Mouse (Mus musculus): ENCODE data around the gene Ifna6. TPM values are rescaled to one million over a fixed set of nuclear protein-coding genes. Genes with fewer than 3 reads are reported as not detected.
A peak's percentile ranks its signal among the peaks of the same experiment; 100 is the strongest.

Gene Ifna6
- total and polyA plus RNA-seq, 2 experiments from 2014 or later = not detected

DNA sequence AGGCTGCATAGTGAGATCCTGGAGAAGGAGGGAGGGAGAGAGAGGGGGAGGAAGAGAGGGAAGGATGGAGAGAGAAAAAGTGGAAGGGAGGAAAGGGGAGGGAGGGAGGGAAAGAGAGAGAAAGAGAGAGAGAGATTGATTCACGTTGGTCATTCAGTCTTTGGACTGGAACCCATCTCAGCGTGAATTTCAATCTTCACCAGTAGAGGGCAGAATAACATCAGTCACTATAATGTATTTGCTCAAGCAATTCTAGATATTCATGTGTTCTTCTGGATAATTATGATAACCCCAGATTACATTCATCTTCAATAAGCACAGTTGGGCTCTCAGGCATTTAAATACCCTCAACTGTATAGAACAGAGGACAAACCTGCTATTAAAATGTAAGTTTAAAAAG lies 45.5 kb downstream of the Ifna6 start:
- H3K4me2 ChIP-seq (ENCODE audit: low read depth, low read length, poor library complexity, severe bottlenecking) = no peak overlapping the region
- no peak overlapping the region for H3K9ac ChIP-seq (replicated peaks; ENCODE audit: low read length, poor library complexity, severe bottlenecking)
- no peaks in the 10 kb centered on the region for H3K36me3 ChIP-seq (ENCODE audit: insufficient read depth, low read length)
- ATAC-seq (ENCODE audit: low FRiP score) = no peak
- peak; percentile 84 for TF ChIP-seq CTCF (IDR thresholded peaks at IDR 0.05)
- DNase-seq (ENCODE audit: low spot score) = peak; percentile 72
- no peak overlapping the region for H3K27ac ChIP-seq (ENCODE audit: low read depth, low read length)
- no peak overlapping the region for H3K4me3 ChIP-seq (ENCODE audit: low read depth, low read length)
- WGBS = 0% methylated on average over 2 of the region's 2 CpGs
- no peaks in the 10 kb centered on the region for H3K27me3 ChIP-seq (ENCODE audit: insufficient read depth, low read length)
- no peaks in the 10 kb centered on the region for H3K4me1 ChIP-seq (ENCODE audit: insufficient read depth, low read length)
- H3K9me3 ChIP-seq (ENCODE audit: low read length) = no peaks in the 10 kb centered on the region

DNA sequence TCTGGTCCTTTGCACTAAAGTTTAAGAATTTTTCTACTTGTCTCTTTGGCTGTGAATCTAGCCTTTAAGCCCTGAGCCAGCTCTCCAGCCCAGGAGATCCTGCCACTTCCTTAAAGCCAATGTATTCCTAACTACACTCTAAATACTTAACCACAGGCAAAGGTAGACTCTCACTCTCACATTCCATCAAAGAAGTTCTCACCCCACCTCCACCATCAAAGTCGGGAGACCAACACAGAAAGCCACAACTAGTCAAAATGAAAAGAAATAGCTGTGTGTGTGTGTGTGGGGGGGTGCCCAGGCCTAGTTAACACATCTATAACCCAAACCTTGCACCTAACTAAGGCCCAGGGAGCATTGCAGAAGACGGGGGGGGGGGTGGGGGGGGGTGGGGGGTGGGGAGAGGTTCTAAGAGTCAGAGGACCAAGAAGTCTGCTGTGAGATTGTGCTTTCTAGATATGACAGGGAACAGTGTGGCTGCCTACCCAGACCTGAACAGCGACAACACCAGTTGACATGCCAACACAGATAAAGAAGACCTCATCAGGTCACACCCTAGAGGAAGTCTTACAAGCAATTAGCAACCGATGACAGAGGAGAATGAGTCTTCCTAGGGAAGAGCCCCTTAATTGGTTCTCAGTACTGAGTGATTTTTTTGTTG lies 48.3 kb downstream of the Ifna6 start:
- no peak for DNase-seq (ENCODE audit: low spot score)
- no peak overlapping the region for H3K27ac ChIP-seq (ENCODE audit: low read depth, low read length)
- no peak overlapping the region for H3K4me2 ChIP-seq (ENCODE audit: low read depth, low read length, poor library complexity, severe bottlenecking)
- no peak overlapping the region for H3K4me3 ChIP-seq (ENCODE audit: low read depth, low read length)
- no peaks in the 10 kb centered on the region for H3K36me3 ChIP-seq (ENCODE audit: insufficient read depth, low read length)
- H3K27me3 ChIP-seq (ENCODE audit: insufficient read depth, low read length) = no peaks in the 10 kb centered on the region
- no peak overlapping the region for H3K9ac ChIP-seq (replicated peaks; ENCODE audit: low read length, poor library complexity, severe bottlenecking)
- ATAC-seq (ENCODE audit: low FRiP score) = no peak
- WGBS = 81% methylated on average over 3 of the region's 4 CpGs
- H3K9me3 ChIP-seq (ENCODE audit: low read length) = no peaks in the 10 kb centered on the region
- H3K4me1 ChIP-seq (ENCODE audit: insufficient read depth, low read length) = no peaks in the 10 kb centered on the region
- no peak for TF ChIP-seq CTCF (IDR thresholded peaks at IDR 0.05)

DNA sequence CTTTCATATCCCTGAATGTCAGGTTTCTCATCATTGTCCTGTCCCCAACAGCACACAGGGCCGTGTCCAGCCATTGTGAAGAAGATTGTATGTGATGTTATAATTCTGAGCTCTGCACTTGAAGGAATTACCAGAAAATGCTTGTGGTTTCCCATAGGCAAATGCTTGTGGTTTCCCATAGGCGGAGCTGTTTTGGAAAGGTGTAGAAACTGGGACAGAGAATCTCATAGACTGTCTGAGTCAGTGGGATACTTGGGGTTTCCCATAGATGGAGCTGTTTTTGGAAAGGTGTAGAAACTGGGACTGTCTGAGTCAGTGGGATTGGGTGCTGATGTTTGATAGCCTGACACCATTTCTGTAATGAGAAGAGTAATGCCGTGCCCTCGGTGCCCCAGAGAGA lies 49.3 kb downstream of the Ifna6 start:
- DNase-seq (ENCODE audit: low spot score) (no peak), ATAC-seq (ENCODE audit: low FRiP score) (no peak)
- no peak overlapping the region for H3K9ac ChIP-seq (replicated peaks; ENCODE audit: low read length, poor library complexity, severe bottlenecking)
- TF ChIP-seq CTCF (IDR thresholded peaks at IDR 0.05) = no peak
- no peak overlapping the region for H3K27ac ChIP-seq (ENCODE audit: low read depth, low read length)
- H3K4me3 ChIP-seq (ENCODE audit: low read depth, low read length) = no peak overlapping the region
- no peaks in the 10 kb centered on the region for H3K9me3 ChIP-seq (ENCODE audit: low read length)
- H3K27me3 ChIP-seq (ENCODE audit: insufficient read depth, low read length) = no peaks in the 10 kb centered on the region
- H3K4me1 ChIP-seq (ENCODE audit: insufficient read depth, low read length) = no peaks in the 10 kb centered on the region
- H3K36me3 ChIP-seq (ENCODE audit: insufficient read depth, low read length) = no peaks in the 10 kb centered on the region
- 74% methylated on average over 4 of the region's 4 CpGs for WGBS
- no peak overlapping the region for H3K4me2 ChIP-seq (ENCODE audit: low read depth, low read length, poor library complexity, severe bottlenecking)

Other genes starting within 250 kb of the Ifna6 start
- not detected in 2 replicates for gene Ifna9, start 235.0 kb upstream of the Ifna6 start, total RNA-seq (2014; rRNA removed)
- not detected in 2 replicates for gene Ifna9, start 235.0 kb upstream of the Ifna6 start, polyA plus RNA-seq (2015; fragmentation: Nextera tagmentation; extraction: Ambion mirVana)
- not detected in 2 replicates for gene Ifna12, start 224.0 kb upstream of the Ifna6 start, total RNA-seq (2014; rRNA removed)
- not detected in 2 replicates for gene Ifna12, start 224.0 kb upstream of the Ifna6 start, polyA plus RNA-seq (2015; fragmentation: Nextera tagmentation; extraction: Ambion mirVana)
- gene C87499, start 193.0 kb upstream of the Ifna6 start, total RNA-seq (2014; rRNA removed) = not detected in 2 replicates
- gene C87499, start 193.0 kb upstream of the Ifna6 start, polyA plus RNA-seq (2015; fragmentation: Nextera tagmentation; extraction: Ambion mirVana) = not detected in 2 replicates
- gene Ifna13, start 183.0 kb upstream of the Ifna6 start, total RNA-seq (2014; rRNA removed) = not detected in 2 replicates
- not detected in 2 replicates for gene Ifna13, start 183.0 kb upstream of the Ifna6 start, polyA plus RNA-seq (2015; fragmentation: Nextera tagmentation; extraction: Ambion mirVana)
- not detected in 2 replicates for gene Ifna16, start 150.5 kb upstream of the Ifna6 start, total RNA-seq (2014; rRNA removed)
- not detected in 2 replicates for gene Ifna16, start 150.5 kb upstream of the Ifna6 start, polyA plus RNA-seq (2015; fragmentation: Nextera tagmentation; extraction: Ambion mirVana)
- not detected in 2 replicates for gene Ifna2, start 143.5 kb upstream of the Ifna6 start, total RNA-seq (2014; rRNA removed)
- gene Ifna2, start 143.5 kb upstream of the Ifna6 start, polyA plus RNA-seq (2015; fragmentation: Nextera tagmentation; extraction: Ambion mirVana) = not detected in 2 replicates
- gene Ifnab, start 136.1 kb upstream of the Ifna6 start, total RNA-seq (2014; rRNA removed) = not detected in 2 replicates
- gene Ifnab, start 136.1 kb upstream of the Ifna6 start, polyA plus RNA-seq (2015; fragmentation: Nextera tagmentation; extraction: Ambion mirVana) = not detected in 2 replicates
- 0.71 TPM in 1 of 2 replicates, not detected in the other for gene Gm26566, start 105.6 kb upstream of the Ifna6 start, total RNA-seq (2014; rRNA removed)
- 0.49 and 1.3 TPM in 2 replicates for gene Gm26566, start 105.6 kb upstream of the Ifna6 start, polyA plus RNA-seq (2015; fragmentation: Nextera tagmentation; extraction: Ambion mirVana)
- 148 and 172 TPM in 2 replicates for gene Klhl9, start 105.0 kb upstream of the Ifna6 start, total RNA-seq (2014; rRNA removed)
- gene Klhl9, start 105.0 kb upstream of the Ifna6 start, polyA plus RNA-seq (2015; fragmentation: Nextera tagmentation; extraction: Ambion mirVana) = 77.6 and 82.5 TPM in 2 replicates
- gene Gm13271, start 72.5 kb upstream of the Ifna6 start, total RNA-seq (2014; rRNA removed) = not detected in 2 replicates
- gene Gm13271, start 72.5 kb upstream of the Ifna6 start, polyA plus RNA-seq (2015; fragmentation: Nextera tagmentation; extraction: Ambion mirVana) = not detected in 2 replicates
- gene Gm13283, start 67.3 kb upstream of the Ifna6 start, total RNA-seq (2014; rRNA removed) = not detected in 2 replicates
- gene Gm13283, start 67.3 kb upstream of the Ifna6 start, polyA plus RNA-seq (2015; fragmentation: Nextera tagmentation; extraction: Ambion mirVana) = not detected in 2 replicates
- not detected in 2 replicates for gene Gm13290, start 53.6 kb upstream of the Ifna6 start, total RNA-seq (2014; rRNA removed)
- gene Gm13290, start 53.6 kb upstream of the Ifna6 start, polyA plus RNA-seq (2015; fragmentation: Nextera tagmentation; extraction: Ambion mirVana) = not detected in 2 replicates
- gene Gm13289, start 50.5 kb upstream of the Ifna6 start, total RNA-seq (2014; rRNA removed) = not detected in 2 replicates
- gene Gm13289, start 50.5 kb upstream of the Ifna6 start, polyA plus RNA-seq (2015; fragmentation: Nextera tagmentation; extraction: Ambion mirVana) = not detected in 2 replicates
- not detected in 2 replicates for gene Gm13272, start 47.6 kb upstream of the Ifna6 start, total RNA-seq (2014; rRNA removed)
- not detected in 2 replicates for gene Gm13272, start 47.6 kb upstream of the Ifna6 start, polyA plus RNA-seq (2015; fragmentation: Nextera tagmentation; extraction: Ambion mirVana)
- gene Ifnz, start 45.3 kb upstream of the Ifna6 start, total RNA-seq (2014; rRNA removed) = not detected in 2 replicates
- not detected in 2 replicates for gene Ifnz, start 45.3 kb upstream of the Ifna6 start, polyA plus RNA-seq (2015; fragmentation: Nextera tagmentation; extraction: Ambion mirVana)
- not detected in 2 replicates for gene Gm13276, start 41.7 kb upstream of the Ifna6 start, total RNA-seq (2014; rRNA removed)
- gene Gm13276, start 41.7 kb upstream of the Ifna6 start, polyA plus RNA-seq (2015; fragmentation: Nextera tagmentation; extraction: Ambion mirVana) = not detected in 2 replicates
- not detected in 2 replicates for gene Gm13277, start 38.8 kb upstream of the Ifna6 start, total RNA-seq (2014; rRNA removed)
- not detected in 2 replicates for gene Gm13277, start 38.8 kb upstream of the Ifna6 start, polyA plus RNA-seq (2015; fragmentation: Nextera tagmentation; extraction: Ambion mirVana)
- not detected in 2 replicates for gene Gm13278, start 35.9 kb upstream of the Ifna6 start, total RNA-seq (2014; rRNA removed)
- not detected in 2 replicates for gene Gm13278, start 35.9 kb upstream of the Ifna6 start, polyA plus RNA-seq (2015; fragmentation: Nextera tagmentation; extraction: Ambion mirVana)
- not detected in 2 replicates for gene Gm13275, start 32.9 kb upstream of the Ifna6 start, total RNA-seq (2014; rRNA removed)
- not detected in 2 replicates for gene Gm13275, start 32.9 kb upstream of the Ifna6 start, polyA plus RNA-seq (2015; fragmentation: Nextera tagmentation; extraction: Ambion mirVana)
- gene Gm13279, start 30.0 kb upstream of the Ifna6 start, total RNA-seq (2014; rRNA removed) = not detected in 2 replicates
- not detected in 2 replicates for gene Gm13279, start 30.0 kb upstream of the Ifna6 start, polyA plus RNA-seq (2015; fragmentation: Nextera tagmentation; extraction: Ambion mirVana)
- gene Gm13285, start 27.8 kb upstream of the Ifna6 start, total RNA-seq (2014; rRNA removed) = not detected in 2 replicates
- gene Gm13285, start 27.8 kb upstream of the Ifna6 start, polyA plus RNA-seq (2015; fragmentation: Nextera tagmentation; extraction: Ambion mirVana) = not detected in 2 replicates
- gene Gm13287, start 24.2 kb upstream of the Ifna6 start, total RNA-seq (2014; rRNA removed) = not detected in 2 replicates
- gene Gm13287, start 24.2 kb upstream of the Ifna6 start, polyA plus RNA-seq (2015; fragmentation: Nextera tagmentation; extraction: Ambion mirVana) = not detected in 2 replicates
- gene Gm13288, start 21.9 kb upstream of the Ifna6 start, total RNA-seq (2014; rRNA removed) = not detected in 2 replicates
- gene Gm13288, start 21.9 kb upstream of the Ifna6 start, polyA plus RNA-seq (2015; fragmentation: Nextera tagmentation; extraction: Ambion mirVana) = not detected in 2 replicates
- gene Ifna7, start 11.2 kb upstream of the Ifna6 start, total RNA-seq (2014; rRNA removed) = not detected in 2 replicates
- not detected in 2 replicates for gene Ifna7, start 11.2 kb upstream of the Ifna6 start, polyA plus RNA-seq (2015; fragmentation: Nextera tagmentation; extraction: Ambion mirVana)
- gene Ifna11, start 7.5 kb upstream of the Ifna6 start, total RNA-seq (2014; rRNA removed) = not detected in 2 replicates
- not detected in 2 replicates for gene Ifna11, start 7.5 kb upstream of the Ifna6 start, polyA plus RNA-seq (2015; fragmentation: Nextera tagmentation; extraction: Ambion mirVana)
- not detected in 2 replicates for gene Ifna5, start 8.1 kb downstream of the Ifna6 start, total RNA-seq (2014; rRNA removed)
- gene Ifna5, start 8.1 kb downstream of the Ifna6 start, polyA plus RNA-seq (2015; fragmentation: Nextera tagmentation; extraction: Ambion mirVana) = not detected in 2 replicates
- gene Ifna4, start 14.4 kb downstream of the Ifna6 start, total RNA-seq (2014; rRNA removed) = not detected in 2 replicates
- gene Ifna4, start 14.4 kb downstream of the Ifna6 start, polyA plus RNA-seq (2015; fragmentation: Nextera tagmentation; extraction: Ambion mirVana) = not detected in 2 replicates
- not detected in 2 replicates for gene Ifna1, start 22.7 kb downstream of the Ifna6 start, total RNA-seq (2014; rRNA removed)
- not detected in 2 replicates for gene Ifna1, start 22.7 kb downstream of the Ifna6 start, polyA plus RNA-seq (2015; fragmentation: Nextera tagmentation; extraction: Ambion mirVana)
- gene Ifne, start 52.8 kb downstream of the Ifna6 start, total RNA-seq (2014; rRNA removed) = not detected in 2 replicates
- gene Ifne, start 52.8 kb downstream of the Ifna6 start, polyA plus RNA-seq (2015; fragmentation: Nextera tagmentation; extraction: Ambion mirVana) = not detected in 2 replicates